Mouse (Mus musculus): ENCODE measurements at regions not wholly inside any gene's neighbourhood (a gene's known extent, or its start where the extent isn't known, plus 50 kb on each side); places are given as distances from the start of the nearest gene placed in this dataset.

DNA sequence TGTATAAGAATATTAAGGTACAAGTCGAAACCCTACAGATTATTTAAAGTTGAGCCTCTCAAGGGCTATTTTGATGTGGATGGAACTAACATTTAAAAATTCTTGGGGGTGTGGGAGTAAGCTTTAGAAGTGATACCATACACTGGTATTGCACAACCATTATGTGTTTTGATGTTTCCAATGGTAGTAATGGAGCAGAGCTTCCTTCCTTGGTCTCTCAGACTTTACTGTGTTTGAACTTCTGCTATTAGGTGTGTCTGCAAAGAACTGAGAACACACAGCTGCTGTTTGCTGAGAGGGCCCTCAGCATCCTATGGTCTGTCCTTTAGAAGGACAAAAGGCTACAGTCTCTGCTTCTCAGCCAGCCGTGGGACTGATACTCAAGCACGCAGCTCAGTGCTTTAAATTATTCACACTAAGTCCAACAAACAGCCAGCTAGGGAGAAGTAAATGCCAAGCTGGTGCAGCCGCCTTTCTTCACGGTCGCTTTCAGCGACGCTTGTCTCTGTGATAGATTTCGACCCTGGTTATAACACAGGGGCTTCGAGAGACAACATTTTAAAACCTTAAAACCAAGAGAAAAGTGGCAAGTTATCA is 479.5 kb downstream of the Ccdc171 start:
- WGBS = 45% methylated on average over 10 of the region's 10 CpGs

DNA sequence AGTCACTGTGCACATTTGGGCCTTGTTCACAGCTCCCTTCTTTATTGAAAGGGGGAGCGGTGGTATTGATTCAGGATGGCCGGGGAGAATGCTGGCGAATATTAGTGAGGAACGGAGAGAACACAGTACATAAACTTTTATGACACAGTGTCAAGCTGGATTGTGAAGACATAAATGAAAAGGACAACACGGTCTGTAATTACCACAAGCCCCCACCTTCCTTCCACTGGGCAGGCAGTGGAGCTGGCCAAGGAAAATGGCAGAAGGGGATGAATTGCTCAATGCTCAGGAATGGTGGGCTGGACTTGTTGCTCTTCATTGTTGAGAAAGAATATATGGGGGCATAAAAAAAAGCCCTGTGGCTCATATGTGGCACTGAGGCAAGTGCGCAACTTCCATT is 486.6 kb downstream of the Ccdc171 start:
- H3K4me3 ChIP-seq (ENCODE audit: low read depth, low read length) = no peak overlapping the region
- H3K9ac ChIP-seq (replicated peaks; ENCODE audit: low read length, poor library complexity, severe bottlenecking) = no peak overlapping the region
- no peaks in the 10 kb centered on the region for H3K9me3 ChIP-seq (ENCODE audit: low read length)
- no peaks in the 10 kb centered on the region for H3K36me3 ChIP-seq (ENCODE audit: insufficient read depth, low read length)
- no peaks in the 10 kb centered on the region for H3K4me1 ChIP-seq (ENCODE audit: insufficient read depth, low read length)
- ATAC-seq (ENCODE audit: low FRiP score) (no peak), DNase-seq (ENCODE audit: low spot score) (no peak)
- H3K4me2 ChIP-seq (ENCODE audit: low read depth, low read length, poor library complexity, severe bottlenecking) = no peak overlapping the region
- no peaks in the 10 kb centered on the region for H3K27me3 ChIP-seq (ENCODE audit: insufficient read depth, low read length)
- WGBS = 96% methylated on average over 6 of the region's 6 CpGs
- H3K27ac ChIP-seq (ENCODE audit: low read depth, low read length) = no peak overlapping the region
- TF ChIP-seq CTCF (IDR thresholded peaks at IDR 0.05) = no peak

More for the DNA sequence above, 479.5 kb downstream of the Ccdc171 start:
- H3K36me3 ChIP-seq (ENCODE audit: insufficient read depth, low read length) = no peaks in the 10 kb centered on the region
- no peak overlapping the region; the same call in 1 of the 2 replicates for H3K27ac ChIP-seq (ENCODE audit: low read depth, low read length)
- no peak overlapping the region for H3K4me3 ChIP-seq (ENCODE audit: low read depth, low read length)
- no peak overlapping the region for H3K4me2 ChIP-seq (ENCODE audit: low read depth, low read length, poor library complexity, severe bottlenecking)
- ATAC-seq (ENCODE audit: low FRiP score) (no peak), DNase-seq (ENCODE audit: low spot score) (no peak)
- H3K4me1 ChIP-seq (ENCODE audit: insufficient read depth, low read length) = no peaks in the 10 kb centered on the region; the same call in 1 of the 2 replicates
- no peaks in the 10 kb centered on the region for H3K9me3 ChIP-seq (ENCODE audit: low read length)
- no peaks in the 10 kb centered on the region for H3K27me3 ChIP-seq (ENCODE audit: insufficient read depth, low read length)
- H3K9ac ChIP-seq (replicated peaks; ENCODE audit: low read length, poor library complexity, severe bottlenecking) = no peak overlapping the region
- no peak for TF ChIP-seq CTCF (IDR thresholded peaks at IDR 0.05)

- ATAC-seq (ENCODE audit: low FRiP score) = no peak
- TF ChIP-seq CTCF (IDR thresholded peaks at IDR 0.05) = no peak
- no peak overlapping the region for H3K27ac ChIP-seq (ENCODE audit: low read depth, low read length)
- no peak overlapping the region for H3K9ac ChIP-seq (replicated peaks; ENCODE audit: low read length, poor library complexity, severe bottlenecking)
- WGBS = 94% methylated on average over 4 of the region's 4 CpGs
- no peaks in the 10 kb centered on the region for H3K9me3 ChIP-seq (ENCODE audit: low read length)
- no peak for DNase-seq (ENCODE audit: low spot score)
- H3K4me3 ChIP-seq (ENCODE audit: low read depth, low read length) = no peak overlapping the region
- H3K27me3 ChIP-seq (ENCODE audit: insufficient read depth, low read length) = peaks cover 3% of the 10 kb centered on the region; the same call in 1 of the 2 replicates
- H3K4me2 ChIP-seq (ENCODE audit: low read depth, low read length, poor library complexity, severe bottlenecking) = no peak overlapping the region
- H3K36me3 ChIP-seq (ENCODE audit: insufficient read depth, low read length) = no peaks in the 10 kb centered on the region
- H3K4me1 ChIP-seq (ENCODE audit: insufficient read depth, low read length) = no peaks in the 10 kb centered on the region
Observed at GRCm38 (mm10) chr4:84015139-84015538, 489.8 kb downstream of the Ccdc171 start.

DNA sequence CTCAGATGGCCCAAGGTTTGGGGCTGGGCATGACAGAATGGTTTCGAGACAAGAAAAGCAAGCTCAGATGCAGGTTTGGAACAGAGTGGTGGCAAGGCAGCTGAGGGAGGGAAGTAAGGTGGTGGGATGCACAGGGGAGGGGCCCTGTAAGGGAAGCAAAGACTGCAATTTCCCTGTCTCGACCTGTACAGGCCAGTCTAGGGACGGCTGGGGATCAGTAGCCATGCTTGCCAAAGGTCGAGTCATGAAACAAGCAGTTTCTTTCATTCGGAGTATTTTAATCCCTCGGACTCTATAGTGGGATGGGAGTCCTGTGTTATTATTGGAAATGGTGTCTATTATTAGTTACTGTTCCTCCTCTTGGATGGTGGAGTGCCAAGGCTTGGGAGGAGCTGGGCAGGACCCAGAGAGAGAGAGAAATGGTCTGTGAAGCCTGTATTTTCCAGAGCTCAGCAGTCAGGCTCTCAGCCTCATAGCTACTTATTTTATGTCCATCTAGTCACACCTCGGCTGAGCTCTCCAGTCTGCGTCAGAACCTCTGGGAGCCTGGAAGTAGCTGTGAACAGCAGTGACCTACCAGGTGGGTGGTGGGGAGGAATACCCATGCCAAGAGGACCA is 490.3 kb downstream of the Ccdc171 start:
- Histone ChIP-seq H3K4me3 (ENCODE audit: low read depth, low read length) (no peak overlapping the region), H3K4me2 (ENCODE audit: low read depth, low read length, poor library complexity, severe bottlenecking) (no peak overlapping the region), H3K27me3 (ENCODE audit: insufficient read depth, low read length) (peaks cover 3% of the 10 kb centered on the region; the same call in 1 of the 2 replicates), H3K9me3 (ENCODE audit: low read length) (no peaks in the 10 kb centered on the region), H3K27ac (ENCODE audit: low read depth, low read length) (no peak overlapping the region), H3K9ac (replicated peaks; ENCODE audit: low read length, poor library complexity, severe bottlenecking) (no peak overlapping the region), H3K36me3 (ENCODE audit: insufficient read depth, low read length) (no peaks in the 10 kb centered on the region), H3K4me1 (ENCODE audit: insufficient read depth, low read length) (no peaks in the 10 kb centered on the region)
- ATAC-seq (ENCODE audit: low FRiP score) (no peak), DNase-seq (ENCODE audit: low spot score) (no peak)
- TF ChIP-seq CTCF (IDR thresholded peaks at IDR 0.05) = no peak
- WGBS = 75% methylated on average over 8 of the region's 8 CpGs

- DNase-seq (ENCODE audit: low spot score) (no peak), ATAC-seq (ENCODE audit: low FRiP score) (no peak)
- Histone ChIP-seq H3K4me1 (ENCODE audit: insufficient read depth, low read length) (no peaks in the 10 kb centered on the region), H3K36me3 (ENCODE audit: insufficient read depth, low read length) (no peaks in the 10 kb centered on the region), H3K9me3 (ENCODE audit: low read length) (no peaks in the 10 kb centered on the region), H3K9ac (replicated peaks; ENCODE audit: low read length, poor library complexity, severe bottlenecking) (no peak overlapping the region), H3K27me3 (ENCODE audit: insufficient read depth, low read length) (peaks cover 3% of the 10 kb centered on the region; the same call in 1 of the 2 replicates), H3K4me3 (ENCODE audit: low read depth, low read length) (no peak overlapping the region), H3K4me2 (ENCODE audit: low read depth, low read length, poor library complexity, severe bottlenecking) (no peak overlapping the region), H3K27ac (ENCODE audit: low read depth, low read length) (no peak overlapping the region)
- WGBS = 53% methylated on average over 7 of the region's 7 CpGs
- no peak for TF ChIP-seq CTCF (IDR thresholded peaks at IDR 0.05)
Observed at GRCm38 (mm10) chr4:84018135-84018534, 492.8 kb downstream of the Ccdc171 start.

DNA sequence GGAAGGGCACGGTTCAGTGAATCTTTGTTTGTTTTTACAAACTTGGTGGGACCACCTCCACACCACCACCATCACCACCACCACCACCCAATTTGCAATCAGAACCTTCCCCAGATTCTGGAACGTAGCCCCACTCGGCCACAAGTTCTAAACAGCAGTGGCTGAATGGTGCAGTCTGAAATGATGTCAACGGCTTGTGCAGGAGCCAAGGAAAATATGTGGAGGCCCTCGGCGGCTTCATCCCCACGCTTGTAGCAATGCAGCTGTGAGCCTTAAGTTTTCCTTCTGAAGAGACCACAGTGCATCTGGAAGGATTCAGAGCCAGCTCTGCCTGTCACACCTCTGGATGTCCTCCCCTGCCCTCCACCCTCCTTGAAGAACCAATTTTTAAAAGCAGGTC is 493.4 kb downstream of the Ccdc171 start:
- Histone ChIP-seq H3K9me3 (ENCODE audit: low read length) (no peaks in the 10 kb centered on the region), H3K36me3 (ENCODE audit: insufficient read depth, low read length) (no peaks in the 10 kb centered on the region), H3K27ac (ENCODE audit: low read depth, low read length) (no peak overlapping the region), H3K4me1 (ENCODE audit: insufficient read depth, low read length) (no peaks in the 10 kb centered on the region), H3K4me2 (ENCODE audit: low read depth, low read length, poor library complexity, severe bottlenecking) (no peak overlapping the region), H3K9ac (replicated peaks; ENCODE audit: low read length, poor library complexity, severe bottlenecking) (no peak overlapping the region), H3K4me3 (ENCODE audit: low read depth, low read length) (no peak overlapping the region), H3K27me3 (ENCODE audit: insufficient read depth, low read length) (peaks cover 3% of the 10 kb centered on the region; the same call in 1 of the 2 replicates)
- WGBS = 77% methylated on average over 7 of the region's 7 CpGs
- DNase-seq (ENCODE audit: low spot score) (no peak), ATAC-seq (ENCODE audit: low FRiP score) (no peak)
- TF ChIP-seq CTCF (IDR thresholded peaks at IDR 0.05) = no peak

All from midbrain, postnatal 0 days (tissue).